Mouse (Mus musculus) brain, embryonic 14.5 days (tissue): ENCODE results near the gene AC170998.1.
"Not testable (repeated sequence)": the region's sequence is repeated elsewhere in the genome, so short reads cannot be mapped to it uniquely, and the experiment has no call there.

Experiments used
- CTCF ChIP-seq: fragments of 200-500 bp; IDR thresholded peaks from 2 replicates; pipeline ENCODE4 v1.5.1; 2012; ENCODE audit warnings: inconsistent platforms, mild to moderate bottlenecking, moderate library complexity, borderline replicate concordance; ENCODE audit not compliant: insufficient read depth, insufficient read length; ENCODE audit errors: extremely low read depth
- POLR2A ChIP-seq: fragments of 200-500 bp; IDR thresholded peaks from 2 replicates; pipeline ENCODE4 v1.6.1; 2012; ENCODE audit warnings: mild to moderate bottlenecking, inconsistent platforms, borderline replicate concordance; ENCODE audit not compliant: poor library complexity, insufficient read depth, insufficient read length, severe bottlenecking; ENCODE audit errors: extremely low read depth

GRCm38 (mm10) chr17:28774303-28774702 lies 48.4 kb downstream of the AC170998.1 start:
- not testable (repeated sequence) for TF ChIP-seq CTCF, POLR2A
